Mouse (Mus musculus) small intestine, adult 2 months (tissue): ENCODE results near the gene Eaf2. TPM values are rescaled to one million over a fixed set of nuclear protein-coding genes. Genes with fewer than 3 reads are reported as not detected.

ENCODE experiments used
- H3K27ac ChIP-seq: fragments of 200-500 bp; 2 replicates; pipeline ENCODE4 v1.5.1; 2012; ENCODE audit warnings: low read depth, low read length, control low read depth, inconsistent platforms; ENCODE audit not compliant: insufficient read depth
- H3K27me3 ChIP-seq: fragments of 200-500 bp; 2 replicates; pipeline ENCODE4 v1.6.1; 2012; ENCODE audit warnings: mild to moderate bottlenecking, moderate library complexity, low read length, inconsistent platforms; ENCODE audit not compliant: control insufficient read depth, insufficient read depth
- H3K36me3 ChIP-seq: fragments of 200-500 bp; 2 replicates; pipeline ENCODE4 v1.6.1; 2012; ENCODE audit warnings: mild to moderate bottlenecking, low read length, control low read depth, inconsistent platforms; ENCODE audit not compliant: control insufficient read depth, insufficient read depth
- H3K4me1 ChIP-seq: fragments of 200-500 bp; 2 replicates; pipeline ENCODE4 v1.6.1; 2012; ENCODE audit warnings: low read length, inconsistent platforms, mixed read lengths; ENCODE audit not compliant: control insufficient read depth, insufficient read depth, insufficient read length
- H3K4me3 ChIP-seq: fragments of 200-500 bp; 2 replicates; pipeline ENCODE4 v1.5.1; 2012; ENCODE audit warnings: low read depth, mild to moderate bottlenecking, control low read depth, inconsistent platforms, low read length, moderate library complexity
- CTCF ChIP-seq: fragments of 200-500 bp; IDR thresholded peaks from 2 replicates; pipeline ENCODE4 v1.5.1; 2012; ENCODE audit warnings: low read depth, mild to moderate bottlenecking, control low read depth, inconsistent platforms, low read length, moderate library complexity, mixed read lengths; ENCODE audit not compliant: insufficient replicate concordance, insufficient read length; ENCODE audit errors: extremely low read depth
- POLR2A ChIP-seq: fragments of 200-500 bp; IDR thresholded peaks from 2 replicates; pipeline ENCODE4 v1.6.1; 2012; ENCODE audit warnings: low read depth, mild to moderate bottlenecking, control low read depth, inconsistent platforms, low read length, moderate library complexity
- WGBS: fragments of 180-500 bp; shearing (Covaris S2); methylation state at CpG from one replicate; pipeline ENCODE4 v1.1.7; 2018; 5-methylcytosine and 5-hydroxymethylcytosine counted together
- polyA plus RNA-seq: library from polyadenylated mRNA; depleted of rRNA; stranded (reverse); fragments of >200 nt; gene quantifications from 2 replicates; pipeline ENCODE4 v1.2.3, GENCODE M21; 2012

Gene Eaf2
- polyA plus RNA-seq, 1 experiment, result 2.4 TPM

DNA sequence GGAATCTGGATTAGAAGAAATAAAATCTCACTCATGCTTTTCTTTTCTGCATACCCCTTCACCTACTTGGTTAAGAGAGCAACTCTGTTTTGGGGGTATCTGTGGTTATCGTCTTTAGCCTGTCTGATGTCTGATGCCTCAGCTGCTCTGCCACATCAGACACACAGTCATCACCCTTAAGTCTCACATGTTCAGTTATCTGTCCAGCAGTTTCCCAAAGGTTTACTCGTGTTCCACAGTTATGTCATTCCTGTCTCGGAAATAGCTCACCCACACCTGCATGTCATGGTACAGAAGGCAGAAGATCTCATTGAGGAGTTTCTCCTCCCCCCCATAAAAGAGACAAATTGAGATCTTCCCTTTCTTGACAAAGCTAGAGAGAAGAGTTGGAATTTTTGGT, 54.1 kb downstream of the Eaf2 start:
- H3K27me3 ChIP-seq, result no peaks in the 10 kb centered on the region
- no peak overlapping the region for H3K4me3 ChIP-seq
- no peaks in the 10 kb centered on the region for H3K4me1 ChIP-seq
- no peak overlapping the region for H3K27ac ChIP-seq
- no peaks in the 10 kb centered on the region for H3K36me3 ChIP-seq
- TF ChIP-seq CTCF, result no peak
- TF ChIP-seq POLR2A, result no peak
- 59% methylated on average over 3 of the region's 3 CpGs for WGBS

GRCm38 (mm10) chr16:36820016-36820415, 54.8 kb downstream of the Eaf2 start:
- Histone ChIP-seq H3K4me3 (no peak overlapping the region), H3K27me3 (no peaks in the 10 kb centered on the region), H3K36me3 (no peaks in the 10 kb centered on the region), H3K4me1 (no peaks in the 10 kb centered on the region), H3K27ac (no peak overlapping the region)
- 68% methylated on average over 6 of the region's 6 CpGs for WGBS
- no peak for TF ChIP-seq CTCF
- TF ChIP-seq POLR2A, result no peak

GRCm38 (mm10) chr16:36817321-36817926, 57.4 kb downstream of the Eaf2 start:
- Histone ChIP-seq H3K27me3 (no peaks in the 10 kb centered on the region), H3K4me1 (no peaks in the 10 kb centered on the region), H3K36me3 (no peaks in the 10 kb centered on the region), H3K4me3 (no peak overlapping the region), H3K27ac (no peak overlapping the region)
- WGBS, result 22% methylated on average over 7 of the region's 7 CpGs
- TF ChIP-seq POLR2A (no peak), CTCF (peak; percentile 35; the same call in 1 of the 2 replicates)

DNA sequence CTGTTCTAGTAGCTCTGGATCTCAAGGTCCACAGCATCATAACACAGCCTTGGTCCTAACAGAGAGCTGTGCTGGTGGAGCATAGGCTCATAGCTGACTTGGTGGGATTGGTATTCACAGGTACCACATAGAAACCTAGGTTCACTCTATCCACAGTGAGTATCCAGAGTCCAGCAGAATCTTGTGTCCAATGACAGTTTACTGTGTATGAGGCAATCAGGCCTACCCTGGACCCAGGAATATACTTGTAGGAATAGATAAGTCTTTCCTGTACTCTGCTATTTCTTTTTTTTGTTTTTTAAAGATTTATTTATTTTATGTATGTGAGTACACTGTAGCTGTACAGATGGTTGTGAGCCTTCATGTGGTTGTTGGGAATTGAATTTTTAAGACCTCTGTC, 57.9 kb downstream of the Eaf2 start:
- Histone ChIP-seq H3K4me3 (no peak overlapping the region), H3K27ac (no peak overlapping the region), H3K27me3 (no peaks in the 10 kb centered on the region), H3K36me3 (no peaks in the 10 kb centered on the region), H3K4me1 (no peaks in the 10 kb centered on the region)
- TF ChIP-seq POLR2A, result no peak
- no peak for TF ChIP-seq CTCF

DNA sequence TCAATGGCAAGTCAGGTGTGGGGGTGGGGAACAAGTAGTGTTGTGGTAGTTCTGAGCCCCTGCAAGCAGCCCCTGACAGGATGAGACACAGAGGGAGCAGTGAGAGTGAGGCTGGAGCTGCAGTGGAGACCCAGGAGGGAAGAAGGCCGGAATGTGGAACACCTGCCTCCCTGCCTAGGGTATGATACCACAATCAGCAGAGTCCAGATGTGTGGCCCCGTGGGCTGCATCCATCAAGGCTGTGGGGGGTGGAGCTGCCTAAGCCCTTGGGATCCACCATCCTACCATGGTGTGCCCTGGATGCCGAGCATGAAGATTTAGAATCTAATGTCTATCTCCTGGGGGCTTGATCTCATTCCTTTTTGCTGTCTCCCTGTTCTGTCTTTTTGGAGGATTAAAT, 61.1 kb downstream of the Eaf2 start:
- 73% methylated on average over 3 of the region's 3 CpGs for WGBS
- Histone ChIP-seq H3K36me3 (no peaks in the 10 kb centered on the region), H3K4me1 (no peaks in the 10 kb centered on the region), H3K27ac (no peak overlapping the region), H3K4me3 (no peak overlapping the region), H3K27me3 (no peaks in the 10 kb centered on the region)
- no peak for TF ChIP-seq CTCF
- TF ChIP-seq POLR2A, result no peak

DNA sequence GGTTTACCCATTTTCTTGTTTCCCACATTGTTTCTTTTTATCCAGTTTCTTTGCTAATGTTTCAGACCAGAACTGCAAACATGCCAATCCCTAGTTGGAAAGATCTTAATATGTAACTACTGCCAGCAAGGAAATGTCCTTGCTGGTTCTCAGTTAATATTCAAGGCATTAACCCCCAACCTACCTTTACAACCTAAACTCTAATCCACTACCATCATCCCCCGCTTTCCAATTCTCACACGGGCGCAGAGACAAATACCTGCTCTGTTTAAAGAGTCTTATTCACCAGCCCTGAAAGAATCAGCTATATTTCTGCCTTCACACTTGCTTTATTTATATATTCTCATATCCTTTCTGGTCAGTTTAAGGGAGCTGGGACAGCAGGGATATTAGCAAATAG, 66.2 kb downstream of the Eaf2 start:
- no peaks in the 10 kb centered on the region for H3K4me1 ChIP-seq
- TF ChIP-seq CTCF (no peak), POLR2A (no peak)
- no peaks in the 10 kb centered on the region for H3K36me3 ChIP-seq
- no peak overlapping the region for H3K4me3 ChIP-seq
- 73% methylated on average over 3 of the region's 3 CpGs for WGBS
- no peak overlapping the region for H3K27ac ChIP-seq
- no peaks in the 10 kb centered on the region for H3K27me3 ChIP-seq

DNA sequence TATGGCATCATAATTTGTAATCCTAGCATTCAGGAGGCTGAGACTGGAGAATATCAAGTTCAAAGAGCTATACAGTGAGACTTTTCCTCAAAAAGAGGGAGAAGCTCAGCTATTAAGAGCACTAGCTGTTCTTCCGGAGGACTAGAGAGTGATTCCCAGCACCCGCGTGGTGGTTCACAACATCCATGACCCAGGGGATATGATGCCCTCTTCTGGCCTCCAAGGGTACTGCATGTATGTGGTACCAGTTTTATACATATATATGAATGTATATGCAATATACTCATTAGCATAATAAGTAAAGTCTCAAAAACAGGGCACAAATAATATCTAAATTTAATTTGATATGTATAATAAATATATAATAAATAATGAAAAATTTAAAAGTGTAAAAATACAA, 72.4 kb downstream of the Eaf2 start:
- H3K36me3 ChIP-seq, result no peaks in the 10 kb centered on the region
- TF ChIP-seq CTCF (peak; percentile 51; the same call in 1 of the 2 replicates), POLR2A (no peak)
- H3K27me3 ChIP-seq, result no peaks in the 10 kb centered on the region
- H3K4me3 ChIP-seq, result no peak overlapping the region
- H3K4me1 ChIP-seq, result no peaks in the 10 kb centered on the region
- 88% methylated on average over 3 of the region's 3 CpGs for WGBS
- no peak overlapping the region for H3K27ac ChIP-seq
